Mouse (Mus musculus): ENCODE measurements around the gene Med20.

Gene Med20

GRCm38 (mm10) chr17:47610849-47611660 lies at the start of gene Med20, which contains the start of the genes Bysl and Gm20517:
TSS of gene Med20 (plus strand) at chr17:47611582.
TSS of gene Bysl (minus strand) at chr17:47611492.
TSS of gene Gm20517 (plus strand) at chr17:47611589.
- peak; percentile 99 for DNase-seq

- no peak for DNase-seq
These were observed 48.5 kb upstream of the Med20 start for GRCm38 (mm10) chr17:47562875-47563274.

- no peak for DNase-seq
These were observed 46.8 kb upstream of the Med20 start for GRCm38 (mm10) chr17:47564612-47565011.

- DNase-seq, result no peak
These were observed 45.2 kb upstream of the Med20 start for GRCm38 (mm10) chr17:47566133-47566532.

GRCm38 (mm10) chr17:47567271-47567670 lies 44.1 kb upstream of the Med20 start:
- no peak for DNase-seq

- DNase-seq, result no peak
These were observed 43.0 kb upstream of the Med20 start for GRCm38 (mm10) chr17:47568389-47568788.

- DNase-seq, result no peak
These were observed 42.3 kb upstream of the Med20 start for GRCm38 (mm10) chr17:47568951-47569527.

GRCm38 (mm10) chr17:47571621-47572020 lies 39.8 kb upstream of the Med20 start:
- DNase-seq, result no peak

- no peak for DNase-seq
These were observed 38.9 kb upstream of the Med20 start for GRCm38 (mm10) chr17:47572436-47572835.

- no peak for DNase-seq
These were observed 37.4 kb upstream of the Med20 start for GRCm38 (mm10) chr17:47574028-47574427.

- no peak for DNase-seq
These were observed 36.6 kb upstream of the Med20 start for GRCm38 (mm10) chr17:47574830-47575229.

- DNase-seq, result no peak
These were observed 32.7 kb upstream of the Med20 start for GRCm38 (mm10) chr17:47578655-47579054.

- no peak for DNase-seq
These were observed 30.4 kb upstream of the Med20 start for GRCm38 (mm10) chr17:47580962-47581361.

GRCm38 (mm10) chr17:47588517-47588916 lies 22.9 kb upstream of the Med20 start:
- DNase-seq, result no peak

- DNase-seq, result no peak
These were observed 20.3 kb upstream of the Med20 start for GRCm38 (mm10) chr17:47591073-47591472.

GRCm38 (mm10) chr17:47593215-47593853 lies 18.0 kb upstream of the Med20 start:
- peak; percentile 97 to 98 for DNase-seq

GRCm38 (mm10) chr17:47593854-47594182 lies 17.6 kb upstream of the Med20 start:
- no peak for DNase-seq

GRCm38 (mm10) chr17:47594183-47594968 lies 17.0 kb upstream of the Med20 start:
- peak; percentile 49 to 57 for DNase-seq

GRCm38 (mm10) chr17:47594969-47595247 lies 16.5 kb upstream of the Med20 start:
- DNase-seq, result no peak

GRCm38 (mm10) chr17:47595248-47596161 lies 15.9 kb upstream of the Med20 start:
- DNase-seq, result peak in 1 of 2 experiments; percentile 26

GRCm38 (mm10) chr17:47596162-47596838 lies 15.1 kb upstream of the Med20 start:
- DNase-seq, result peak in 1 of 2 experiments; percentile 37

GRCm38 (mm10) chr17:47596839-47597164 lies 14.6 kb upstream of the Med20 start:
- DNase-seq, result no peak
